Mouse (Mus musculus) heart, postnatal 4 days (tissue): ENCODE data around the gene Cldn14. TPM values are rescaled to one million over a fixed set of nuclear protein-coding genes. Genes with fewer than 3 reads are reported as not detected.
"Not testable (repeated sequence)": the region's sequence is repeated elsewhere in the genome, so short reads cannot be mapped to it uniquely, and the experiment has no call there.

Experiments used
- DNase-seq: peaks from one replicate; pipeline ENCODE4 v3.0.0; 2021
- total RNA-seq, 2 experiments: library from RNA; stranded (reverse); gene quantifications; 2 replicates each; pipeline ENCODE4 v1.2.3; 2021

Cldn14 gene
- not detected for total RNA-seq

DNA sequence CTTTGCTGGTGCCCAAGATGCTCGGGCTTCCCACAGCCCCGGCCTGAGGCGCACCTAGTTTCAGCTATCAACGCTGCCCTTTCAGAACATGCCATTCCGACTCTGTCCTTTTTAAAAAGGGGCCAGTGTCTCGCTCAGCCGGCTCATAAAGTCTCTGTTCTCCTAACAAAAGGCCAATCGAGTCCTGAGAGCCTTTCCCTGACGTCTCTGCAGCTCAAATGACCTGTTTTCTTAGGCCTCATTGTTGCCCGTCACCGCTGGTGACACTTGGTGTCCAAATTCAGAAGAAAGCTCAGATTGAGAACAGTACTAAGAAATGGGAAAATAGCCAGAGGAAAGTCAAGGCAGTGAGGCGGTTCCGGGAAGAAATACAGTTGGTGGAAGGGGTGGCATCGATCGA, at the start of gene Cldn14:
Cldn14 (minus strand) TSS at position 101 of the 400 bp plus-strand sequence.
- no peak for DNase-seq

GRCm38 (mm10) chr16:94055576-94055975, 46.9 kb upstream of the Cldn14 start:
- DNase-seq: no peak

DNA sequence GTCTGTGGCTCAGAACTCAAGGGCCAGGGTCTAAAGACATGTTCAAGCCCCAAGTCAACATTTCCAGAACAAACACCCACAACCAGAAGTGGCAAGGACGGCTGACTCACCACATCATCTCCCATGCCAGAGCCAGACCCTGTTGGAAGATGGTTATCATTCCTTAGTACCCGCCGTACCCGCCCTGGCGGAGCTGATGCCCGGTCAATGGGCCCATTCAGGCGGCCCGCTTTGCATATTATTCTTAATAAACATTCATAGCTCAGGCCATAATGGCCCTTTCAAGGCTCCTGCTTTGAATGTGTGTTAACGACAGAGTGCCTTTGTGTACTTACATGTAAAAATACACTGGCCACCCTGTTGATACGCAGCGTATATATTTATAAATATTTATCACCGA, 46.5 kb upstream of the Cldn14 start:
- DNase-seq: no peak

GRCm38 (mm10) chr16:94050368-94050767, 41.7 kb upstream of the Cldn14 start:
- no peak for DNase-seq

- DNase-seq: no peak
Measured at GRCm38 (mm10) chr16:94044996-94045395, 36.4 kb upstream of the Cldn14 start.

DNA sequence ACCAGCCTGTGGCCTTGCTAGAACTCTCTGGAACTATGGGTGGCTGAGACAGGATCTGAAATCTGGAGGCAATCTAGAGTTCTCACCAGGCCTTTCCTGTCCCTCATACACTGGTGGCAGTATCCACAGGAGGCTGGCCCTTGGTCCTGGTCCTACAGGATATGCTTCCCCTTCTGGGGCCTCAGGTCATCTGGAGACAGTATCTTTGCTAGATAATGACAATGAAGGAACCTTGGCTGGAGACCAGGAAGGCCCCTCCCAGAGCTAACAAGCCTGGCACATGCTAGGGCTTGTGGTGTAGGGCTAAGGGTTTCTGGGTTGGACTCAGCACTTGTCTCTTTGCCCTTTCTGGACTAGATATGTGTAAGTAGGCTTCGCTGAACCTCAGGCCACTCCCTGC, 35.2 kb upstream of the Cldn14 start:
- no peak for DNase-seq

- DNase-seq: no peak
Measured at GRCm38 (mm10) chr16:94041065-94041712, 32.6 kb upstream of the Cldn14 start.

- DNase-seq: no peak
Measured at GRCm38 (mm10) chr16:94040485-94040884, 31.8 kb upstream of the Cldn14 start.

DNA sequence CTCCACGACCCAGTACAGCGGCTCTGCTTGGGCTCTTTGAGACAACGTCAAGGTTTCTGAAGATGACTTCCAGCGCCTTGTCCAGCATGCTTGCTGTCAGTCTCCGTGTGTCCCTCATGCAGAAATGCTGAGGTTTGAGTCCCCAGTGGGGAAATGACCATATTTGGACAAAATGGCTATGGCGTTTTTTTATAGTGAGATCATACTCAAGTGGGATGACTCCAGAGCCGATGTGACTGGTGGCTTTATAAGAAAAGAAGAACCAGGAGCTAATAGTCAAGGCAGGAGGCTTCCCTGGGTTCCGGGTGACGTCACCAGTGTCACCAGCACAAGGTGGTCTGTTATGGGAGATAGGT, 30.3 kb upstream of the Cldn14 start:
- DNase-seq: no peak

DNA sequence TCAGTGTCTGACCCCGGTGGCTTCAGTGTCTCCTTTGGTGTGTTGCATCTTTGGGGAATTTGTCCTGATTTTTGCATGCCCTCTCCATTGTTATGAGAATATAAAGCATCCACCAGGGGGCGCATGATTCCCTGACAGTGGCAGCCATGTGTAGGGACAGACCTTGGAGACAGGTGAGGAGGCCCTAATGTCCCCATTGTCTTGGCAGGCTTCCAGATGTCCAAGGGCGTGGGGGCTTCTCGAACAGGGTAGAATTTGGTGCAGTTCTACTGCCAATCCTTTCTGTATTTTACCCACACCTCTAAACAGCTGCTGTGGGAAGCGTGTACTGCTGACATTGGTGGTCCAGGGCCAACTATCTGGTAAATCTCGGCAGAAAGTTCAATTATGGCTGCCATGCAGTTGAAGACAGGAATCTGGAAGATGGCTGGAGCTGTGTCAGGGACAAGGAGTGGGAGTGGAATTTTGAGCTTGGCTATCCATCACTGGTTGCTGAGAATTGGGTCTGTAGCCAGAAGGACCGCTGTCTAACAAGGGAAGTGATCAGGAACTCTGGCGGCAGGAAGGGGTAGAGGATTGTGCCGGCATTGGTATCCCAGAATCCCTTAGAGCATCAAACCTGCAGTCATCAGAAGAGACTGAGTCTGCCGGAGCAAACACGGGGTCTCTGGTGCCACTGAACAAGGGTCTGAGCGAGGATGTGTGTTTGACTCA, 29.8 kb upstream of the Cldn14 start:
- peak; percentile 64 for DNase-seq

DNA sequence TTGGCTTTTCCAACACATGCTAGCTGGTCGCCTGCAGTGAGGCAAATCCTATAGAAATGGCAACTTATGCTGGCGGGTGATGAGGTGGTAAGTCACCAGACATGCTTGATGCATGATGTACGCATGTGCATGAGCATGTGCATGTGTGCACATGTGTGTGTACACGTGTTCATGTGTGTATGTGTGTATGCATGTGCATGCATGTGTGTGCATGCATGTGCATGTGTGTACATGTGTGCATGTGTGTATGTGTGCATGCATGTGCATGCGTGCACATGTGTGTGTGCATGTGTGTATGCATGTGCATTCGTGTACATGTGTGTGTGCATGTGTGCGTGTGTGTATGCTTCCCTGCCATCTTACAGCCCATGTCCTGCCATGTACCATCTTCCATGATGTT, 28.6 kb upstream of the Cldn14 start:
- DNase-seq: no peak

DNA sequence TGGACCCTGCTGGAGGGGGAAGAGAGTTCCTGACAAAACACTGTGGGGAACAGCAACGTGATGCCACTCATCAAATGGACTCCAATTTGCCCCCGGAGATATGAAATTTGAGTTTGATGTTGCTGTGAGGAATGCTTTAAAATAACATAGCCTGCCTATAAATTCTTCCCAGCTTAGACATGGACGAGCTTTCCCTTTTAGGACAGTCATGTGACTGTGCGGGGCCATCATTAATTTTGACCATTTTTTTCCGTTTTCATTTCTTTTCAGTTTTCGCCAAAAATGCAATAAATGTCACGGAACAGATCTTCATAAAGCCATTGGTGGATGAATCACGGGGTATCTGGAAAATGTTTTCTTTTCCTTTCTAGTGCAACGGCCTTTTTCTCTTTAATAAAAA, 25.5 kb upstream of the Cldn14 start:
- DNase-seq: no peak

GRCm38 (mm10) chr16:94032270-94032669, 23.6 kb upstream of the Cldn14 start:
- no peak for DNase-seq

DNA sequence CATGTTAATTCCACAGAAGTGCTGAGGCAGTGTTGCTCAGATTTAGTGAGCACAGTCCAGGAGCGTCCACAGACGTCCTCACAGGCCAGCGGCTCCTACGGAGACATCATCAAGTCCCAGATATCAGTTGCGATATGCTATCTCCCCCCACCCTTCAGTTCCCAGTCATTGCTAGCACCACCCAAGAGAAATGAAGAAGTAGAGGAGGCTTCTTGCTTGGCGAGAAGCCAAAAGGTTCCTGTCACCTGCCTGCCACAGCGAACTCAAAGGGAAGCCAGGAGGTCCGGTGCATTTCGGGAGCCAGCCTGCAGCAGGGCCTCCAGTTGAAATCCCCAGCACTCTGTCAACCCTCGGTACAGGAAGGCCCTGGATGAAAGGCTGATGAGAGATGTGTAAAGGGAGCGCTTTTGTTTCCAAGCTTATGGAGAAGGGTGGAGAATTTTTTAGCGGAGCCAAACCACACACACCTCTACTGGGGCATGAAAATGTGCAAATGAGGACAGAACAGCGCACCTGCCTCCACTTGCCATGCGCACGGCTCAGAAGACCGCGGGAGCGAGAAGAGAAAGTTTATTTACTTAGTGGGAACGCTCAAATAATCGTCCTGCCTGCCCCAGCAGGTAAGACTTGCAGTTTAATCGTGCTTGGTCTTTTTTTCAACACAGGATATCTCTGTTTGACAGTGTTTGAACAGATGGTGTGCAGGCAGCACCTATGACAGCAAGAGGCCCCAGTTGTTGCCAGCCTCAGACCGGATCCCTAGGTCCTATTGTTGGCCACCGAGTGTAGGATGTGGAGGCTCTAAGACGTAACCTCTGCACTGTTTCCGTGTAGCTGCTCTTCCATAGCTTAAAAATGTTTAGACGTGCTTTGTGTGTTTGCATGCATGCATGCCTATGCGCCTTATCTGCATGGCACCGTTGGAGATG, 15.0 kb upstream of the Cldn14 start:
- no peak for DNase-seq

DNA sequence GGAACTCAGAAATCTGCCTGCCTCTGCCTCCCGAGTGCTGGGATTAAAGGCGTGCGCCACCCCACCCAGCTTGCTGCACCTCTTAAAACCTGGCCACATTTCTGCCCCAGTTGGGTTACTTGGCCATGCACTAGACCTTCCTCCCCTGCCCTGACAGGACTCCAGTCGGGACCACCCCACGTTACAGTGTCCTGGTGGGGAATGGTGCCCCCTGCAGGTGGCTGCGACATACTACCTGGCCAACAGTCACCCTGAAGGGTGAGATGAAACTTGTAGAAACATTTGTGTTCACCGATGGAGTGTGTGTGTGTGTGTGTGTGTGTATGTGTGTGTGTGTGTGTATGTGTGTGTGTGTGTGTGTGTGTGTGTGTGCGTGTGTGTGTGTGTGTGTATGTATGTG, 11.1 kb upstream of the Cldn14 start:
- not testable (repeated sequence) for DNase-seq

DNA sequence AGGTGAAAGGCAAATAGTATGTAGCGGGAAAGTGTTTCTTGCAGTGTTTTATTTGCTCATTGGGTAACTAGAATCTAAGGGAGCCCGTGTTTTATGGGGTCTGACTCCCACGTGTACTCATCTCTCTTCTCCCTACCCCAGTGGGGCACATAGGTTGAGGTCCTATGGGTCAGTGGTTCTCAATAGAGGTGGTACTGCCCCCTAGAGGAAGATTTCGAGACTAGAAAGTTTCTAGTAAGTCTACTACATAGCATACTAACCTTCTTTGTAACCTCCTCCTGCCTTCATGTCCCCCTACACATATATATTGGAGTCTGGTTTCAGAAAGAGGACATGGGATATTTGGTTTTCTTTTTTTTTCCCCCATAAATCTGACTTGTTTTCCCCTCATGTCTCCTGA, 9.3 kb upstream of the Cldn14 start:
- no peak for DNase-seq

DNA sequence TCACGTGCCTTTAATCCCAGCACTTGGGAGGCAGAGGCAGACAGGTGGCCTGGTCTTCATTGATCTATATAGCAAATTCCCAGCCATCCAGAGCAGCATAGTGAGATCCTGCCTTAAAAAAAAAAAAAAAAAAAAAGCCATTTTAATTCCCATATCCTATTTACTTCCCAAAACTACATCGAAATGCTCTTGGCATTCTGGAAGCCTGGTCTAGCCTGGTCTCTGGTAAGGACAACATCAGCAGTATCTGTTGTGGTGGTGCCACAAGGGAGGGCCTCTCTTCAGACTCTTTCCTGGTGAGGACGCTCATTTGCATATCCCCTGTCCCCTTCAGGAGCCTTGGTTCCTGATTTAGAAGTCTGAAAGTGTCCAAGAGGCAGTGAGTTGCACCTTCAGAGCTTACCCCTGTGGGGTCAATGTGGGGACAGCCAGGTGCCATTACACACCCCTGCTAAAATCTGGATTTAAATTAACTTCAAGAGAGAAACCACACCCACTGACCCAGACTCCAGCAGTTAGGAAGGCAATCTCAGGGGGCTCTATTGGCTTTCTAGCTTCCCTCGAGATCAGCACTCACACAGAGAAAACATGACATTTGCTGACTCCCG, 6.0 kb upstream of the Cldn14 start:
- no peak for DNase-seq

DNA sequence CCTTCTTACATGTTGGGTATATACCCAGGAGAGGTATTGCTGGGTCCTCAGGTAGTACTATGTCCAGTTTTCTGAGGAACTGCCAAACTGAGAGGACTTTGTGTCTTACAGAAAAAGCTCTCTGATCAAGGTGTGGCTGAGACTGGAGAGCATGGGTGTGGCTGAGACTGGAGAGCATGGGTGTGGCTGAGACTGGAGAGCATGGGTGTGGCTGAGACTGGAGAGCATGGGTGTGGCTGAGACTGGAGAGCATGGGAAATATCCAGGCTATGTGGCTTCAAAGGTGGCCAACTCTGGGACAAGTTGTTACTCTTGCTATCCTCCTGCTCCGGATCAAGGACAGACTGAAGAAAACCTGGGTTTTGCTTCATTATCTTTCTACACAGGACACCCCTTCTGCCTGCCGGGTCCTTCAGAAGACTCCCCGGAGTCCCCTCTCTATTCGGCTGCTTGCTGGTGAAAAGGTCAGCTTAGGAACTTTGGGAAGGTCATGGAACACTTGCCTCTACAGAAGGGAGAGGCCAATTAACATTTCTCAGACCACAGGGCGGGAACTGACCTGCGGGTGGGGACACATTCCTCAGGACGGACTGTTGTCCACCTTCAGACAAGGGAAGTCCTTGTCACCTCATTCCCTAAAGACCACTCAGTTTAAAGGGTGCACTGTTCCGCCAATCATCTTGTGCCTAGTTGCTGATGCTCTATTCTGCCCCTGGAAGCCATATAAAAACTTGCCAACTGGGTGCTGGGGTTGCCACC, 4.9 kb upstream of the Cldn14 start:
- DNase-seq: not testable (repeated sequence)

DNA sequence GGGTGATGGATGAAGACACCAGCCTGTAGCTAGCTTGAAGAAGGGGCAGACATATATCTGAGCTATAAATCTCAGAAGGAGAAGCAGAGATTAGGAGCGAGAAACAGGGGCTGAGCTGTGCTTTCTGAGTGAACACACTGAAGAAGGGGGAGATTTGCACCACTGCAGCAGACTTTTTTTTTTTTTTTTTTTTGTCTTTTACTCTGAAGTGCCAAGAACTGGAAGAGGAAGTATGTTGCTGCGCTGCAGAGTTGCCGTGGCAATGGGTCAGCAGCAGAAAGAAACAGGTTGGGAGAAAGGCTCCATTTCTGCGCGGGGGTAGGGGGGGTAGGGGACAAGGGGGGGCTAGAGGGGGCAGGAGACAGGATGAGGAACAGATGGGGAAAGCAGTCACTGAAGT, 2.6 kb upstream of the Cldn14 start:
- no peak for DNase-seq

DNA sequence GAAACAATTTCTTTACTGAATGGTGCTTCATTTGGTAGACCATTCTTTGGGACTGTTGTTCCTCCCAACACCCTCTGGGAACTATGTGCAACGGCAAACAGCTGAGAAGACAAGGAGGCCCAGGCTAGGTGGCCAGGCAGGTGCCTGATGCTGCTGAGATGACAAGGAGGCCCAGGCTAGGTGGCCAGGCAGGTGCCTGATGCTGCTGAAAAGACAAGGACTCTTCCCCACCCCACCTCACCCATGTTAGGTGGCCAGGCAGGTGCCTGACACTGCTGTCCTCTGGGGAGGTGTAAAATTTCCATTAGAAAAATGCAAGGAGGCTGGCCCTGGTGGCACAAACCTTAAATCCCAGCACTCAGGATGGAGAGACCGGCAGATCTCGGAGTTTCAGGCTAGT, 2.0 kb upstream of the Cldn14 start:
- DNase-seq: no peak

DNA sequence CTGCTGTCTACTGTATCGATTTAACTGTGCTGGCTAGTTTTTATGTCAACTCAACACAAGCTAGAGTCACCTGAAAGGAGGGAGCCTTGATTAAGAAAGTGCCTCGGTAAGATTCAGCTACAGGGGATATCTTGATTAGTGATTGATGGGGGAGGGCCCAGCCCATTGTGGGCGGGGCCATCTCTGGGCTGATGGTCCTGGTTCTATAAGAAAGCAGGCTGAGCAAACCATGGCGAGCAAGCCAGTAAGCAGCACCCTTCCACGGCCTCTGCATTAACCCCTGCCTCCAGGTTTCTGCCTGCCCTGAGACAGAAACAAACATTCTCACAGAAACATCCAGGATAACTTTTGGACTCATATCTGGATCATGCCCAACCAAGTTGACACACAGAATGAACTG, 1.5 kb upstream of the Cldn14 start:
- DNase-seq: no peak

GRCm38 (mm10) chr16:94009356-94009755, 719 bp upstream of the Cldn14 start:
- DNase-seq: no peak
